Mouse (Mus musculus): ENCODE data around the gene Kcnj2.

Gene Kcnj2

DNA sequence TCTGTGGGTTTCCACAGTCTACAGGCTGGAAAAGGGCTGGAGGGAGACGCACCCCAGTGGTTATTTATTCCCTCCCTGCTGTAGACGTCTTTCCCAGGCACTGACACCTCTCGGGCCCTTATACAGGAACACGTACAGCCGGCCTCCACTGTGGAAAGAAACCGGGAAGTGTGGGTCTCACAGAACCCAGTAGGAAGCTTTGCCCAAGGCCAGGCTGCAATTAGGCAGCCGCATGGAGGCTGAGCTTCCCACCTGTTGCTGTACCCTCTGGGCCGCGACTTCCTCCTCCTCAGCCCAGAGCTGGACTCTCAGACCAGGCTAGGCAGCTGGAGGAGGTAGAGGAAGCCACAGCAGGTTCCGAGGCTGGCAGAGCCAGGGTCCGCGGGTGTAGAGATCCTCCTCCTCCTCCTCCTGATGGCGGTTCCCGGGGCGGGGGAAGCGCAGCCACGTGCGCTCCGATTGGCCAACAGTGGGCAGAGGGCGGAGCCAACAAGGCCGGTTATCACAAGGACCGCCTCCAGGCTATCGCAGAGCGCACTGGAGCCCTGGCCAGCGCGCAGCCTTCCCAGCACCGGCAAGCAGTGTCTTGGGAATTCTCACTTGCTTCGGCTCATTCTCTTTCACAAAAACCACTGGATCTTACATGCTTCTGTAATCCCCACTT is at the start of gene Kcnj2:
TSS of gene Kcnj2 (plus strand) at position 530 of the 664 bp plus-strand sequence.
- DNase-seq, result peak; percentile 66 to 76

DNA sequence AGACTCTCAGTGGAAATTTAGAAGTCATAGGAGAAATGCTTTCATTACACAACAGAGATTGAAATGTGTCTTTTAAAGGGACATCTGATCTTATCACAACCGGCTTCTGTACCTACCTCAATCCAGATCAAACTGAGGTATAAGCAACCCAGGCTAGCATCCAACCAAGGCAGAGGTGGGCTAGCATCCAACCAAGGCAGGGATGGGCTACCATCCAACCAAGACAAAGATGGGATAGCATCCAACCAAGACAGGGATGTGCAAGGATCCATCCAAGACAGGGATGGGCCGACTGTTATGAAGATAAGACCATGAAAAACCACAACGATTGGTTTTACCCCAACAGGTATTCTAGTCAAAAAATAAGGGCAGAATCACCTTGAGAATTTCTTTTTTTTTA is 49.8 kb upstream of the Kcnj2 start:
- no peak for DNase-seq

DNA sequence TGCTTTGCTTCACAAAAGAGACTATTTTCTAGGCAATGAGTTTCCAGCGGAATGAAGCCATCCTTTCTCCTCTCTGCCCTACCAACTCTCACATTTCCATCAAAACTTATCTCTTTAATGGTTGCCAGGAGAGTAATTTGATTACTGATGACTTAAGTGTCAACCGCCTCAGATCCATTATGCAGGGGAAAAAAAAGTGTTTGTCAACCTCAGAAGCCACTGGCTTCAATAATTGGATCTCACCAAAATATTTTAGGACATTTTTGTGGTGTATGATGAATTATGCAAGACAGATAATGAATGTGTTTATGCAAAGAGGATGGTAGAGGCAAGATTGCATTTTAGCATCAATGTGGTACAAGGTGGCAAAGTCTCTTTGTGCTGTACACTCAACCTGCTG is 45.8 kb upstream of the Kcnj2 start:
- no peak for DNase-seq

DNA sequence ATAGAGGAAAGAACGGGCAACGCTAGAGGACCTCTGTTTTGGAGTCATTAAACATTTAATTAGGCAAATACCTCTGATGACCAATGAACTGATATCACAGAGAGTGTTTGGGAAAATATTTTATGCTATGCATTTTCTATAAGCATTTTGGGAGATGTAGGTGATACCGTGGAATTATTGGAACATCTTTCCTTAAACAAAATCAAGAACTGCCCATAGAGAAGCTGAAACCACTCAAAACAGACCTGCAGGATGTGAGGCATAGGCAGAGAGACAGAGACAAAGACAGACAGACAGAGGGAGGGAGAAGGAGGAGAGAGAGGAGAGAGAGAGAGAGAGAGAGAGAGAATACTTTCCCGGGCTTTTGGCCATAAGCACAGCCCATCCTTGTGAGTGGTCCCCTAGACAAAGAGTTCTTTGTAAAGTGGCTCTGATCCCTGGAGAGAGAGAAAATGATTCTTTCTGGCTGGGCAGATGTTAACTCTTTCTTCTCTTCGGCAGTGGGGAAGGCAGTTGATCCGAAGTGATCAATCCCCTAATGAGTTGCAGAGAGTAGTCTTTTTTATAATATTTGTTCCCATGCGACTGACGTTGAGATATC is 43.2 kb upstream of the Kcnj2 start:
- no peak for DNase-seq

DNA sequence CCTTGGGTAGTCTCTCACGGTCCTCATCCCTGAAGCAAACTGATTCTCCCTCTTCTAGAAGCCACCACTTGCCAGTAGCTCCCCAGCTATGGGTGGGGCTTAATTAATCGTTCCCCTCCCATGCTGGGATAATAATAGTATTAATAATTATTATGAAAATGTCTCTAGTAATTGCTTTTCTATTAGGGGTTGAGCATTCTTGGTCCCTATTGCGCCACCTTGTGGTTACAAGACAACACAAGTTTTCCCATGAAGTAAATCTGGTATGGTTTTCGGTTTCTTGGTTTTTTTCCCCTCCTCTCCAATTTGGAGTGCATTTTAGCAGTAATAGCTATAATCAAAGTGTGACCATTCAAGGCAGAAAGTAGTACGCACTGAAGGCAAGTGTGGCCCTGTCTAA is 23.8 kb upstream of the Kcnj2 start:
- DNase-seq, result peak in 1 of 2 experiments; percentile 17

DNA sequence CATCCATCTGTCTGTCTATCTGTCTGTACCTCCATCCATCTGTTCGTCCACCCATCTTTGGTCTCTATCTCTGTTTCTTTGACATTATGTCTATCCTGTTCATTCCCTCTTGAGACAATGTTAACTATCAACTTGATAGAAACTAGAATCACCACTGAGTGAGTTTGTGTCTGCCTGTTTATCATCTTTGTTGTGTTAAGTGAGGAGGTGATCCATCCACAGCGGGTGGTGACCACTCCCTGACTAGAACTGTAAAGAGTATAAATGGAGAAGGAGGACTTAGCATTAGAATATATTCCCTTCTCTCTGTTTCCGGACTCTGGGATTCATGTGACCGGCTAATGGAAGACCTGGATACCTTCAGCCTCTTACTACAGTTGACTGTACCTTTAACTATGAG is 22.7 kb upstream of the Kcnj2 start:
- DNase-seq, result no peak

DNA sequence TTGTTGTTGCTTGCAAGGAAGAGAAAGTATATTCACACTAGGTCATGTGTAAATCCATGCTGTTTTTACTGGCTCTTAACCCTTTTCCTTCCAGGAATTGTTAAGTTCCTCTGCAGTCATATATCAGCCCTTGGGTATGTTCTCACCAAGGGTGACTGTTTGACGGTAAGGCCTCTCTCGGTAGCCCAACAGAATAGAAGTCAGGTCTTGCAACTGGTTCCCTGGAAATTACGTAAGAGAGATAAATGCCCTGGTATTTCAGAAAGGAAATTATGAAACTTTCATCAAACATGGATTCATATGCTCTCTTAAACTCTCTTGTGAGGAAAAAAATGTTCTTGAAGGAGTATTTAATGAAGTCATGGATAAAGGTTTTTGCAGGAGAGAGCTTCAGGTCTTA is 11.7 kb upstream of the Kcnj2 start:
- DNase-seq, result no peak

DNA sequence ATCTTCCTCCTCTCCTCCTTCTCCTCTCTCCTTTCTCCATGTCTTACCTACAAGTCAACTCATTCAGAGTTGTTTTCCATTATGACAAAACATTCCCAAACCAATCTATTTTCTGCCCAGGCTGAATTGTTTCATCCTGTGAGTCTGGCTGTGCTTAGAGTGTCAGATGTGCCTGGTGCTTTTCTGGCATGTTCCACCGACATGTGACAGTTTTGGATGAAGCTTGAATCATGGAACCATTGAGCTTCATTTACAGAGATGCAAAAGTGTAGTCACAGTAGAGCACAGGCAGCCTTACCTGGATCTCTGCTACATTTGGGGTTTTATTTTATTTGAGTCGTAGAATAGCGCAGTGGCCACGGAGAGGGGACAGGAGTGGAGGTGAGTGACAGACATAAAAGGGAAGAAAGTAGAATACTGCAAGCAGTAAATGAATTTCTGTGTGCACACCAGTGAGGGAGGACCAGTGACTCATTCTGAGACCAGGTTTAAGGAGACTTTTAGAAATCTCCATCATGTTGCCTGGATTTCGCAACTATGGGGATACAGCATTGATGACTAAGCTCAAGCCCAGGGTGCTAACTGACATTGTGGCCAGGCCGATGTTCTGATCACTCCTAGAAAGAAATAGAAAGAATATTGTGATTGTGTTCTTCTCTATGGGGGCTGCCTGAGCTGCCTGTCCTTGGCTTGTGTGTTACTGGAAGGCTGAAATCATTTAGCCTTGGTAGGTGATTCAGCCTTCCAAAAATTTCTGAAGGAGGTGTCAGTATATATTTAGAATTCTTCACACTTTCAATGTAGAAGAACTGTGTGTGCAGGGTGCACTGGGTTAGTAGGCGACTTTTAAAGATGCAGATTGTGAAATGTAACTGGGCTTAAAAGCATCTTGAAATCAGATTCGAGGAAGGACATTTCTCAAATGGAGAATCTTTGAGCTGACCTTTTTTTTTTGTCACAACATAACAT is 10.8 kb upstream of the Kcnj2 start:
- no peak for DNase-seq

DNA sequence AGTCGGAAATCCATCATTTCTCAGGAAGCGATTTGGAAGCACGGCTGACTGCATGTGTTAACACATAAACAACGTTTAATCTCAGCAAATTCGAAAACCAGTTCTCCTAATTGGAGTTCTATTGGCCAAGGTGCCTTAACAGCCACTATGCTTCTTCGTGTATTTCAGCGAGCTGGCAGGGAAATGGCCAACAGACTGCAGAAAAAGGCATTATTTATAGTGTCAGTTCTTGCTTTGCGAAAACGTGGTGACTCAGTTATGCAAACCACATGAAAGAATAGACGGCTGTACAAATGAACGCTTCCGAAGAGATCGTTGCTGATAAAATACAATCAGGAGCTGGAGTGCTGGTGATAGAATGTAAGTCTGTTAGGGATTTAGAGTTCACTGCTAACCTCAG is 9.9 kb upstream of the Kcnj2 start:
- DNase-seq, result no peak

DNA sequence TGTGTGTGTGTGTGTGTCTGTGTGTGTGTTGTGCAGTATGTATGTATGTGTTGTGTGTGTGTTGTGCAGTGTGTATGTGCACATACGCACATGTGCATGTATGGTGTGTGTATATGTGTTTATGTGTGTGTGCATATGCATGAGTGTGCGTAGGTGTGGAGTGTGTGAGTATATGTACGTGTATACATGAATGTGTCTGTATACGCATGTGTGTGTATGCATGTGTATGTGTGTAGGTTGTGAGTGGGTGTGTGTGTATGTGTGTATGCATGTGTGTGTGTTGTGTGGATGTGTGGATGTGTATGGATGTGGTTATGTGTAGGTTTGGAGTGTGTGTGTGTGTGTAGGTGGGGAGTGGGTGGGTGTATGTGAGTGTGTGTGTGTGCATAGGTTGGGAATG is 8.5 kb upstream of the Kcnj2 start:
- DNase-seq, result no peak

DNA sequence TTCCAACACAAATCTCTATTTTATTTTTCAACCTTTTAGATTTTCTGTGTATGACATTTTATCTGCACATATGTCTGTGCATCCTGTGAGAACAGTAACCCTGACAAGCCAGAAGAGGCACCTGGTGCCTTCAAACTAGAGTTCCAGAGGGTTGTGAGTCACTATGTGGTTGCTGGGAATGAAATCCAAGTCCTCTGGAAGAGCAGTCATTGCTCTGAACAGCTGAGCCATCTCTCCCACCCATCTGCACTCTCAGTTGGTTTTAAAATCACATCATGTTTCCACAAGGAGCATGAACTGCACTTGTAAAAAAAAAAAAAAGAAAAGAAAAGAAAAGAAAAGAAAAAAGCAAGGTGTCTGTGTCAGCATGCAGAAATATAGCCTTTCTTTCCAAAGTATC is 6.5 kb upstream of the Kcnj2 start:
- no peak for DNase-seq

DNA sequence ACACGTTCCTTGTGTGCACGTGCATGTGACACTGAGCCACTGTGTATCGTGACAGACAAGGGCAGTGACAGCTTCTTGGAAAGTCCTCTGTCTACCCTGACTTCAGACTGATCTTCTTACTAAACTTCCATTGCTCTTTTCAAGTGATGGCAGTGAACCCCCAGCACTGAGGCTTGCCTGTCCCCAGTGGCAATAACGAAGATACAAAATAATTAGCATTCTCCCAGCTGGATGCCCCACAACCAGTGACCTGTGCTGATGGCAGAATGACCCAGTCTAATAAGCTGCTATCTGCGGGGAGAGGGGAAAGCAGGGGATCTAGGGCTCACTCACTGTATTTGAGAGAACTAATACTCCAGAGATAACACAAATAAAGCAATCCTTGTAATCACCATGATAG is 5.7 kb upstream of the Kcnj2 start:
- DNase-seq, result no peak

DNA sequence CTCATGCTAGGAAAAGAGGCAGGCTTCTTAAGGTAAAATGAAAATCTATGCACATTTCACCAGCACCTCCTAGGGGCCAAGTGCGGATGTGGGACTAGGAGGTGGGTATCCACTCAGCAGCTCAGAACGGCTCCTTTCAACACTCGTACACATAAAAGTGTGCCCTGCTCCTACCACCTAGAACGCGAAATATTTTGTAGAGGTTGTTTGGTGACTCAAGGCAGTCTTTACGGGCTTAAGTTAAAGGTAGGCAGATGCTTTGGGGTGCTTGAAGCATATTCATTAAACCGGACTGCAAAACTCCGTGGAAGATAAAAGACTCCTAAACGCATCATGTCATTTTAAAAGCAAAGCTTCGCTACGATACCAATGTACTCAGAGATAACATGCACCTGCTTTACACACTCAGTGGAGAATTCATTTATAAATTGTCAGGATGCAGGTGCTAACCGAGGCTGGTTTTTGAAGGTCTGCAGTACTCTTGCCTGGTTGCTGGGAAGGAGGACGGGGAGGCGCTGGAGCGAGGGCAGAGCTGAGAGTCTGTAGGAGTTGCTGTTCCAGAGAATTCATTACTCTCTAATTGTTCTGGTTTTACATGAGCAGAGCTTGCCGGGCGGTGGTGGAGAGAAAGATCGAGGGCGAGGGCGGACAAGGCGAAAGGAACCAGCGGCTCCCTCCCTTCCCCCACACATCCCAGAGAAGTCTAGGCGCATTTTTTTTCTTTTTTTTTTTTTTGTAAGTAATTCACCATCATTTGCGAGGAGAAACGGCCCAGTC is 1.0 kb upstream of the Kcnj2 start:
- peak; percentile 13 for DNase-seq

DNA sequence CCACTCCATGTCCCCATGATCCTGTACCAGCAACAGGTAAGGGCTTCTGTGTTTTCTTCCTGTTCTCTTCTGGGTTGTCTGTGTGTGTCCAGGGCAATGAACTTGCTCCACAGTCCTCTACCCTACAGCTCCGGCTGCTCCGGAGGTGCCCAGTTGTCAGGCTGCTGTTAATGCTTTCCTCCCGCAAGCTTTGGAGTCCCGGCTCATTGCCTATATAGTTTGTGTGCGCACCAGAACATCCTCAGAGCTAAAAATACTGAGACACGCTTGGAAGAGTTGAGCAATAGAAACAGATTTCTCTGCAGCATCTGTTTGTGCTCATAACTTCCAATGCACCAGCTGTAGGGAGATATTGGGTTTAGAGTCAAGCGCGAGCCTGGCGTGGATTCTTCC is 331 bp downstream of the Kcnj2 start:
- no peak for DNase-seq

DNA sequence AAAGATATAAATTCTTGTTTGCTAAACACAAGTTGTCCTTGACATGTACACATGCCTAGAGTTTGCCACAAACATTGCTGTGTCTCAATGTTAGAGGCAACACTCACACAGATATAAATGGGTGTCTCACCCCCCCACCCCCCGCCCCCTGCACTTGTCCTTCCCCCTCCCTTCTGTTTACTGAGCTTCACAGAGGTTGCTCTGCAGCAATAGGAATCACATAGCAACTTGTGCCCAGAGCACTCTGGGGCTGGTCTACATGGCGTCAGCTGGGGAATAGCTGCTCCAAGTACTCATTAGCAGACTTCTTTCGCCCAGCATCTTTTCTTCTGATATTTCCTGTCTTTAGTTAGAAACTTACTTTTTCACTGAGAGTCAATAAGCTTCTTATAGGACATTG is 1.8 kb downstream of the Kcnj2 start:
- DNase-seq, result no peak

DNA sequence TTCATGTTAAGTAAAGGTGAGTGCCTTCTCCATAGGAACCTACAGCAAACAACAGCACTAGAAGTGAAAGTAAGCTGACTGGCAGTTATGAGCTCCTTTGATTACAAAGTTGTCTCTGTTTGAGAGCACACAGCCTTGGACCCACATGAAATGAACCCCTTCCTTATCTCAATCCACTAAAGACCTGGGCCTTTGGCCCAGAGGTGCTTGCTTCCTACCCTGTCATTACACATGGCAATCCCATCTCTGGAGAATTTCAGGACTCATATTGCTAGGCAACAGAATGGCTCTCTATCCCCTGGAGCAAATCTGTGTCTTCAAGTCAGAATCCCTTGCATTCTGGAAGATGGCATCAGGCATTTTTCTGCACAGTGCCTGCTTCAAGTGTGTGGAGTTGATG is 4.5 kb downstream of the Kcnj2 start:
- DNase-seq, result no peak

DNA sequence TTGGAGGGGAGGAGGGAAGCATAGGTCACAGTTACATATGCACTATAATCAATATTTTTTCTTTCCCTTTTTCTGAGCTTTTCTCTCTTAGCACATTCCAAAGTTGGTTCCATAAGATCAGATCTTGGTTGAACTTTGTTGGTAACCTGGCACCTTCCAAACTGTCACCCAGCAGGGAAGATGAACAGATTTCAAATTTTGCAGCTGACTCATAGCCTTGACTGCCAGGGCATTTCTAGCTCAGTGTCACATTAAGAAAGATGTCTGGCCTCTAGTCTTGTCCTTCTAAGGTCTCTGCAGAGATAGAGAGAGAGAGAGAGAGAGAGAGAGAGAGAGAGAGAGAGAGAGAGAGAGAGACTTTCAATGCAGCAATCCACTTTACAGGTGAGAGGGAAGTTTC is 8.2 kb downstream of the Kcnj2 start:
- DNase-seq, result no peak

DNA sequence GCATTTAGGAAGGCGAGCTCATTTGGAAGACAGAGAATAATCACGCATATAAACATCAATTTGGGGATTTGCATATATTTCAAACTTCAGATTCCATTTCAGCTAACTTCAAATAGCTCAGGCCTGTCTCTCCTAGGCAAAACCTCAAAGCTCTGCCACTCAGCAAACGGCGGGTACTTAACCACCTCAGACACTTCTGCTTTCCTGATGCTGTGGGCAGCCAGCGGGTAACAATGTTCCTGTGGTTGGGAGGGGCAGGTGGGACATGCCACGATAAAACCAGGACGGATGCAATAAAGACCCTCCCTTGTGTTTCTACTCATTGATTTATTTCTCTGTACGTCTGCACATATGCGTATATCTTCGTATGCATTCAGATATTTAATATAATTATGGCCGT is 12.1 kb downstream of the Kcnj2 start:
- no peak for DNase-seq

DNA sequence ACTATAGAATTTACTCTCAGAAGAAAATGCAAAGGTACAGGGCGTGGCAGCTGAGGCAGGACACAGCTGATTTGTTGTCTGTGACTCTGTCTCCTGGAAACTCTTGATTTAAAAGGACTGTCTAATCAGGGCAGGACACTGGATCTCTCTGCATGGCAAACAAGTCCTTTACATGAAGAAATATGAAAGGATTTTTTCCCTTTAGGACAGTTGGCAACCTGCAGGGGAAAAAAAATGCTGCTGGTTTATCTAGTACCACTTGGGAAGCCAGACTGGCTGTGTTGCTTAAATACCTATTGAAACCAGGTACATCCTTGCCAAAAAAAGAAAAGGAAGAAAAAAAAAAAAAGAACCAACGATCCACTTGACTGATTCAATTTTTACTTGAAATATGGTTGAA is 17.0 kb downstream of the Kcnj2 start:
- no peak for DNase-seq

DNA sequence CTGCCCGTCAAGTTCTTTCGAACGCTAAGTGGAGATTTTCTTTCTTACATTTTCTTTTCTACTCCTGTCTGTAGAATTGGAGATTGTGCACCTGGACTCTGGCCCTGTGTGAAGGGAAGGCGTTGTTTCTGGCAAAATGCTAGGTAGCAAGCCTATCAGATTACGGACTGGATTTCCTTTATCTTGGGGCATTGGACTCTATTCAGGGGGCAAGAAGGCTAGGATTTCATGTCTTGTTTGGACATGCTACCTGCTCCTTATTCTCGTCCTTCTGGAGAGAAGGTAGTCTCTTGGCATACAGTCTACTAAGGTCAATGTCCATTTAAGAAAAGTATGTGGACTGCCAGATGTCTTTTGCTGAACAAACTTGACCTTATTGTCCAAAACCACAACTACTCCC is 21.0 kb downstream of the Kcnj2 start:
- DNase-seq, result no peak

DNA sequence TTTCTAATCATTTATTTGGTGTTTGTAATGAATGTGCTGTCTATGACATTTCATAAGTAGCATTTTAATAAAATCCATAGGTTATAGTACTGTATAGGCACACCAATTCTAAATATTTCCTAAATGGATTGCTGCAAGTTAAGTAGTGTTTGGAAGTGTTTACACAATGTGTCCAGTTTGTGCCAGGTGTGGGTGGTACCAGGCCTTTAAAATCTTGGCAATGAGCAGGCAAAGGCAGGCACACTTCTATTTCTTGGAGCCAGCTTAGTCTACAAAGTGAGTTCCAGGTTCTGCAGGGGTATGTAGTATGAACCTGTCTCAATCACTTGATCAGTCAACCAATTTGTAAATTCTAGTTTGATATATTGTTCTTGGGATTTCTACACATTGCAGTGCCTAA is 22.3 kb downstream of the Kcnj2 start:
- no peak for DNase-seq

DNA sequence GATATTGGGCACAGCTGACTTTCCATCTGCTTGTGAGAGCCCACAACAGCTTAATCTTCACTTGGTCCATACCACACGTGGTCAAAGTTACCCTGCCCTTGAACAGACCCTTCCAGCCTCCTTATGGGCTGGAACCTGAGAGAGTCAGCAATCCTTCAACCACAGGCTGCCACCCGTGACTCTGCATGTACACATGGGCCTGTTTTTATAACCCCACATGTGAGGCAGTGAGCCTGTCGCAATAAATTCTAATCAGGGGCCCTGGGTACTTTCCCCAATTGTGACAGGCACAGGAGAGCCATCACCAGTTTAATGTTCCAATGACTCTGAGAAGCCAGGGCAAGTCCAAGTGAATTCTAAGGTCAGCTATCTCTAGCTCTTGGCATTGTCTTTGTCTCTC is 22.8 kb downstream of the Kcnj2 start:
- no peak for DNase-seq

DNA sequence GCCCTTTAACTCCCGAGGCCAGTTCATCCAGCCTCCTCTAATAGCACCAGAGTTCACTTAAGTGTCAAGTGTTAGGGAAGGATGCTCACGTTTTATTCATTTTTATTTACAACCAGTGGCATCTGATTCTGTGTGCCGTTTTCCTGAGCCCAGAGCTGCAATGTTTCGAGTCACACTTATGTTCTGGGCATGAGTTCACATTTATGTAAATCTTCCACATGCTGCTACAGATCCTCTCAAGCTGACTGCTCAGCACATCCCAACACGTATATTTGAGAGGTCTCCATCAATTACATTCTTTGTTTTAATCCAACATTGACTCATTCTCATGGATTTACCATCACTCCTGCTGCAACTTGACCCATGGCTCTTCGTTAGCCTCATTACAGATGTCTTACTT is 25.2 kb downstream of the Kcnj2 start:
- no peak for DNase-seq

All from cerebellum, postnatal 36 days (tissue).